In genomic region chr4:155164550-155164949, GRCm38 (mm10) we compare ENCODE assay signal across 9 mouse cellular contexts. TPM values are rescaled to one million over a fixed set of nuclear protein-coding genes. Genes with fewer than 3 reads are reported as not detected.
DNase-seq lines count a peak whose midpoint lies in the region; ATAC-seq and TF ChIP-seq lines count a peak whose summit lies in the region.
"Had no signal": no experiment of that assay in that cellular context is flagged by ENCODE, and none has a peak within 500 bp of the region (broad histone marks: within the 10 kb centered on the region; RNA-seq: fewer than 3 reads in every experiment).

No protein-coding gene starts in this region.

- H3K4me1 ChIP-seq in liver, adult 2 months (ENCODE audit: control insufficient read depth, insufficient read depth, low read length), result peaks cover 23% of the 10 kb centered on the region
- peaks cover 44% of the 10 kb centered on the region for H3K4me1 ChIP-seq in liver, embryonic 11.5 days (replicated peaks; ENCODE audit: control insufficient read depth, insufficient read depth, low read length)
- peaks cover 83% of the 10 kb centered on the region for H3K4me1 ChIP-seq in heart, embryonic 10.5 days
- H3K4me1 ChIP-seq in kidney, embryonic 16.5 days (ENCODE audit: insufficient read depth, low read length), result peaks cover 36% of the 10 kb centered on the region
- peaks cover 48% of the 10 kb centered on the region for H3K4me1 ChIP-seq in small intestine, adult 2 months (ENCODE audit: control insufficient read depth, insufficient read depth, insufficient read length, low read length)

- TF ChIP-seq POLR2A in liver, adult 2 months (IDR thresholded peaks at IDR 0.05; ENCODE audit: extremely low read depth, insufficient read depth, low read length), result no peak
- TF ChIP-seq POLR2A in brain, embryonic 14.5 days (IDR thresholded peaks at IDR 0.05; ENCODE audit: borderline replicate concordance, extremely low read depth, insufficient read depth, insufficient read length, poor library complexity, severe bottlenecking), result no peak
- no peak for TF ChIP-seq POLR2A in small intestine, adult 2 months (IDR thresholded peaks at IDR 0.05; ENCODE audit: low read depth, low read length)

- H3K9ac ChIP-seq in liver, adult 2 months (ENCODE audit: low read depth, low read length), result no peak overlapping the region
- H3K9ac ChIP-seq in liver, embryonic 11.5 days (ENCODE audit: low read depth, low read length), result no peak overlapping the region
- no peak overlapping the region for H3K9ac ChIP-seq in kidney, embryonic 16.5 days (replicated peaks; ENCODE audit: low read length)
- H3K9ac ChIP-seq: liver, embryonic 14.5 days had no signal

- H3K4me3 ChIP-seq in liver, adult 2 months (ENCODE audit: insufficient read depth, low read depth, low read length), result no peak overlapping the region
- H3K4me3 ChIP-seq in liver, embryonic 11.5 days (ENCODE audit: low read depth, low read length), result no peak overlapping the region
- no peak overlapping the region; the same call in 1 of the 2 replicates for H3K4me3 ChIP-seq in heart, embryonic 10.5 days
- H3K4me3 ChIP-seq in kidney, embryonic 16.5 days (ENCODE audit: low read length), result no peak overlapping the region
- no peak overlapping the region for H3K4me3 ChIP-seq in small intestine, adult 2 months (ENCODE audit: low read depth, low read length)

- 0 out of 2 replicates have a peak overlapping the region, but pooled peaks have one; percentile 3 for H3K27ac ChIP-seq in liver, adult 2 months (replicated peaks; ENCODE audit: insufficient read depth, low read depth, low read length)
- H3K27ac ChIP-seq in liver, embryonic 11.5 days (ENCODE audit: low read depth, low read length), result no peak overlapping the region; the same call in 1 of the 2 replicates
- H3K27ac ChIP-seq in heart, embryonic 10.5 days, result peak overlapping the region; percentile 57; the same call in 1 of the 2 replicates
- H3K27ac ChIP-seq in kidney, embryonic 16.5 days (ENCODE audit: low read length), result peak overlapping the region; percentile 27
- peak overlapping the region; percentile 90 for H3K27ac ChIP-seq in small intestine, adult 2 months (ENCODE audit: insufficient read depth, low read depth, low read length)
- H3K27ac ChIP-seq: liver, embryonic 14.5 days had no signal

- ATAC-seq in liver, embryonic 11.5 days (replicated peaks; ENCODE audit: low FRiP score), result no peak; the same call in 1 of the 2 replicates
- ATAC-seq in kidney, embryonic 16.5 days (ENCODE audit: low FRiP score, low TSS enrichment), result 0 out of 2 replicates have a peak, but pooled peaks have one; percentile 35

- no peak for TF ChIP-seq CTCF in liver, adult 2 months (IDR thresholded peaks at IDR 0.05; ENCODE audit: low read depth, low read length)
- no peak for TF ChIP-seq CTCF in brain, embryonic 14.5 days (IDR thresholded peaks at IDR 0.05; ENCODE audit: borderline replicate concordance, extremely low read depth, insufficient read depth, insufficient read length)
- TF ChIP-seq CTCF in small intestine, adult 2 months (IDR thresholded peaks at IDR 0.05; ENCODE audit: extremely low read depth, insufficient read length, insufficient replicate concordance, low read depth, low read length), result no peak

- DNase-seq in liver, adult 2 months (ENCODE audit: extremely low read depth, low read depth, low spot score), result peak; percentile 55
- DNase-seq in liver, embryonic 11.5 days (ENCODE audit: low spot score), result no peak
- DNase-seq in brain, embryonic 14.5 days (ENCODE audit: low read depth), result peak; percentile 66
- DNase-seq in heart, embryonic 10.5 days (ENCODE audit: low spot score), result no peak
- no peak for DNase-seq in urinary bladder, postnatal 25 days (ENCODE audit: low spot score)
- DNase-seq in left cerebral cortex, postnatal 36 days (ENCODE audit: low spot score in 2 of 2), result no peak

- peaks cover 54% of the 10 kb centered on the region for H3K79me2 ChIP-seq in liver, adult 2 months (ENCODE audit: control insufficient read depth, insufficient read depth, low read length)

- intact Hi-C loops in left cerebral cortex, postnatal 36 days (cut with DNase I), result no loop called here

- no peaks in the 10 kb centered on the region for H3K9me3 ChIP-seq in liver, embryonic 11.5 days (ENCODE audit: control insufficient read depth, low read length)
- H3K9me3 ChIP-seq in heart, embryonic 10.5 days, result no peaks in the 10 kb centered on the region
- no peaks in the 10 kb centered on the region for H3K9me3 ChIP-seq in kidney, embryonic 16.5 days (ENCODE audit: low read length)

- WGBS in liver, adult 2 months, result 45% methylated on average over 6 of the region's 6 CpGs
- 83% methylated on average over 6 of the region's 6 CpGs for WGBS in liver, embryonic 11.5 days
- 64% methylated on average over 6 of the region's 6 CpGs for WGBS in heart, embryonic 10.5 days
- WGBS in kidney, embryonic 16.5 days, result 73% methylated on average over 6 of the region's 6 CpGs
- 14% methylated on average over 6 of the region's 6 CpGs for WGBS in small intestine, adult 2 months

- H3K36me3 ChIP-seq in liver, adult 2 months (ENCODE audit: control insufficient read depth, insufficient read depth, low read length), result no peaks in the 10 kb centered on the region
- H3K36me3 ChIP-seq in liver, embryonic 11.5 days (ENCODE audit: control insufficient read depth, insufficient read depth, low read length), result peaks cover 2% of the 10 kb centered on the region; the same call in 1 of the 2 replicates
- H3K36me3 ChIP-seq in heart, embryonic 10.5 days, result peaks cover 6% of the 10 kb centered on the region
- peaks cover 2% of the 10 kb centered on the region for H3K36me3 ChIP-seq in kidney, embryonic 16.5 days (ENCODE audit: insufficient read depth, low read length)
- H3K36me3 ChIP-seq in small intestine, adult 2 months (ENCODE audit: control insufficient read depth, insufficient read depth, low read length), result peaks cover 2% of the 10 kb centered on the region

- H3K27me3 ChIP-seq in liver, adult 2 months (ENCODE audit: control insufficient read depth, insufficient read depth, low read length), result no peaks in the 10 kb centered on the region
- no peaks in the 10 kb centered on the region for H3K27me3 ChIP-seq in liver, embryonic 11.5 days (replicated peaks; ENCODE audit: control insufficient read depth, insufficient read depth, low read length)
- no peaks in the 10 kb centered on the region for H3K27me3 ChIP-seq in heart, embryonic 10.5 days (ENCODE audit: insufficient read depth, poor library complexity, severe bottlenecking)
- H3K27me3 ChIP-seq in kidney, embryonic 16.5 days (ENCODE audit: insufficient read depth, low read length), result no peaks in the 10 kb centered on the region
- no peaks in the 10 kb centered on the region for H3K27me3 ChIP-seq in small intestine, adult 2 months (ENCODE audit: control insufficient read depth, insufficient read depth, low read length)

- no peak overlapping the region for H3K4me2 ChIP-seq in liver, embryonic 11.5 days
- no peak overlapping the region for H3K4me2 ChIP-seq in kidney, embryonic 16.5 days (replicated peaks; ENCODE audit: low read depth, low read length)

RNA-seq across cellular contexts. Expression of gene Ski, which starts 57.8 kb away (rescaled TPM):
- total RNA-seq in liver, adult 2 months (2014; rRNA removed), result 4.2 and 7.5 TPM in 2 replicates
- polyA plus RNA-seq in liver, adult 2 months (2012; rRNA removed), result 19.3 and 19.5 TPM in 2 replicates
- 8.2 and 9.8 TPM in 2 replicates for polyA plus RNA-seq in liver, embryonic 11.5 days (2014; fragmentation: Nextera tagmentation; extraction: Ambion mirVana)
- polyA plus RNA-seq in brain, embryonic 14.5 days (2012; rRNA removed), result 38.6 and 55.2 TPM in 2 replicates
- polyA plus RNA-seq in heart, embryonic 10.5 days (2016; fragmentation: Nextera tagmentation; extraction: Ambion mirVana), result 7.5 and 11.3 TPM in 2 replicates
- 14.5 and 15.9 TPM in 2 replicates for polyA plus RNA-seq in kidney, embryonic 16.5 days (2015; fragmentation: Nextera tagmentation; extraction: Ambion mirVana)
- 27.8 and 48.0 TPM in 2 replicates for polyA plus RNA-seq in small intestine, adult 2 months (2012; rRNA removed)
- 100 to 1,000 TPM; 113 to 119 TPM for total RNA-seq in left cerebral cortex, postnatal 36 days (2021)

Comparison
In these comparisons a context has a peak if more than half of its experiments do, and no peak if none do; other contexts are left out.
1. DNase-seq: peak in liver, adult 2 months (single experiment) and brain, embryonic 14.5 days (single experiment); none in liver, embryonic 11.5 days (single experiment), heart, embryonic 10.5 days (single experiment), urinary bladder, postnatal 25 days (single experiment) and left cerebral cortex, postnatal 36 days (0 of 2).